Mouse (Mus musculus): ENCODE data around the gene Casp7. TPM values are rescaled to one million over a fixed set of nuclear protein-coding genes. Genes with fewer than 3 reads are reported as not detected.

Casp7 gene
- polyA plus RNA-seq, 1 experiment from 2014 or later = 26.4 TPM

GRCm38 (mm10) chr19:56378007-56378406 is 18.9 kb upstream of the Casp7 start:
- no peak overlapping the region for H3K27ac ChIP-seq (ENCODE audit: low read depth, low read length)
- no peak overlapping the region for H3K4me3 ChIP-seq (ENCODE audit: low read depth, low read length)
- DNase-seq (ENCODE audit: low spot score) (no peak), ATAC-seq (replicated peaks; ENCODE audit: low FRiP score) (no peak)
- no peak overlapping the region for H3K4me2 ChIP-seq
- H3K4me1 ChIP-seq (replicated peaks; ENCODE audit: control insufficient read depth, insufficient read depth, low read length) = peaks cover 6% of the 10 kb centered on the region
- no peaks in the 10 kb centered on the region for H3K27me3 ChIP-seq (replicated peaks; ENCODE audit: control insufficient read depth, insufficient read depth, low read length)
- H3K9me3 ChIP-seq (ENCODE audit: control insufficient read depth, low read length) = no peaks in the 10 kb centered on the region
- H3K36me3 ChIP-seq (ENCODE audit: control insufficient read depth, insufficient read depth, low read length) = no peaks in the 10 kb centered on the region
- no peak overlapping the region for H3K9ac ChIP-seq (ENCODE audit: low read depth, low read length)
- WGBS = 61% methylated on average over 5 of the region's 5 CpGs

- no peak overlapping the region for H3K9ac ChIP-seq (ENCODE audit: low read depth, low read length)
- H3K27me3 ChIP-seq (replicated peaks; ENCODE audit: control insufficient read depth, insufficient read depth, low read length) = no peaks in the 10 kb centered on the region
- H3K36me3 ChIP-seq (ENCODE audit: control insufficient read depth, insufficient read depth, low read length) = no peaks in the 10 kb centered on the region
- H3K4me2 ChIP-seq = no peak overlapping the region
- H3K4me3 ChIP-seq (ENCODE audit: low read depth, low read length) = no peak overlapping the region
- no peaks in the 10 kb centered on the region for H3K9me3 ChIP-seq (ENCODE audit: control insufficient read depth, low read length)
- DNase-seq (ENCODE audit: low spot score) (no peak), ATAC-seq (replicated peaks; ENCODE audit: low FRiP score) (no peak)
- H3K27ac ChIP-seq (ENCODE audit: low read depth, low read length) = no peak overlapping the region
- WGBS = 64% methylated on average over 13 of the region's 13 CpGs
- H3K4me1 ChIP-seq (replicated peaks; ENCODE audit: control insufficient read depth, insufficient read depth, low read length) = peaks cover 6% of the 10 kb centered on the region
Observed at GRCm38 (mm10) chr19:56378554-56379172, 18.3 kb upstream of the Casp7 start.

- no peaks in the 10 kb centered on the region for H3K36me3 ChIP-seq (ENCODE audit: control insufficient read depth, insufficient read depth, low read length)
- no peak overlapping the region for H3K4me2 ChIP-seq
- no peak overlapping the region for H3K4me3 ChIP-seq (ENCODE audit: low read depth, low read length)
- 0 out of 2 replicates have a peak, but pooled peaks have one; percentile 36 for ATAC-seq (replicated peaks; ENCODE audit: low FRiP score)
- no peaks in the 10 kb centered on the region for H3K9me3 ChIP-seq (ENCODE audit: control insufficient read depth, low read length)
- H3K27ac ChIP-seq (ENCODE audit: low read depth, low read length) = no peak overlapping the region
- DNase-seq (ENCODE audit: low spot score) = no peak
- 83% methylated on average over 7 of the region's 7 CpGs for WGBS
- peaks cover 6% of the 10 kb centered on the region for H3K4me1 ChIP-seq (replicated peaks; ENCODE audit: control insufficient read depth, insufficient read depth, low read length)
- H3K9ac ChIP-seq (ENCODE audit: low read depth, low read length) = no peak overlapping the region
- H3K27me3 ChIP-seq (replicated peaks; ENCODE audit: control insufficient read depth, insufficient read depth, low read length) = no peaks in the 10 kb centered on the region
Observed at GRCm38 (mm10) chr19:56380341-56380740, 16.6 kb upstream of the Casp7 start.

- 58% methylated on average over 10 of the region's 10 CpGs for WGBS
- Histone ChIP-seq H3K9me3 (ENCODE audit: control insufficient read depth, low read length) (no peaks in the 10 kb centered on the region), H3K27me3 (replicated peaks; ENCODE audit: control insufficient read depth, insufficient read depth, low read length) (no peaks in the 10 kb centered on the region), H3K4me2 (no peak overlapping the region), H3K27ac (ENCODE audit: low read depth, low read length) (no peak overlapping the region), H3K4me1 (replicated peaks; ENCODE audit: control insufficient read depth, insufficient read depth, low read length) (peaks cover 6% of the 10 kb centered on the region), H3K9ac (ENCODE audit: low read depth, low read length) (no peak overlapping the region), H3K4me3 (ENCODE audit: low read depth, low read length) (no peak overlapping the region), H3K36me3 (ENCODE audit: control insufficient read depth, insufficient read depth, low read length) (no peaks in the 10 kb centered on the region)
- 0 out of 2 replicates have a peak, but pooled peaks have one; percentile 39 for ATAC-seq (replicated peaks; ENCODE audit: low FRiP score)
- DNase-seq (ENCODE audit: low spot score) = no peak
Observed at GRCm38 (mm10) chr19:56381407-56381806, 15.5 kb upstream of the Casp7 start.

- Histone ChIP-seq H3K4me2 (no peak overlapping the region), H3K4me3 (ENCODE audit: low read depth, low read length) (no peak overlapping the region), H3K9ac (ENCODE audit: low read depth, low read length) (no peak overlapping the region), H3K36me3 (ENCODE audit: control insufficient read depth, insufficient read depth, low read length) (no peaks in the 10 kb centered on the region), H3K27ac (ENCODE audit: low read depth, low read length) (no peak overlapping the region), H3K4me1 (replicated peaks; ENCODE audit: control insufficient read depth, insufficient read depth, low read length) (peaks cover 9% of the 10 kb centered on the region), H3K27me3 (replicated peaks; ENCODE audit: control insufficient read depth, insufficient read depth, low read length) (no peaks in the 10 kb centered on the region), H3K9me3 (ENCODE audit: control insufficient read depth, low read length) (no peaks in the 10 kb centered on the region)
- WGBS = 80% methylated on average over 5 of the region's 5 CpGs
- DNase-seq (ENCODE audit: low spot score) = no peak
- no peak for ATAC-seq (replicated peaks; ENCODE audit: low FRiP score)
Observed at GRCm38 (mm10) chr19:56385546-56385945, 11.4 kb upstream of the Casp7 start.

GRCm38 (mm10) chr19:56386095-56386494 is 10.8 kb upstream of the Casp7 start:
- no peaks in the 10 kb centered on the region for H3K27me3 ChIP-seq (replicated peaks; ENCODE audit: control insufficient read depth, insufficient read depth, low read length)
- H3K4me2 ChIP-seq = no peak overlapping the region
- peaks cover 12% of the 10 kb centered on the region for H3K4me1 ChIP-seq (replicated peaks; ENCODE audit: control insufficient read depth, insufficient read depth, low read length)
- H3K27ac ChIP-seq (ENCODE audit: low read depth, low read length) = no peak overlapping the region
- H3K4me3 ChIP-seq (ENCODE audit: low read depth, low read length) = no peak overlapping the region
- DNase-seq (ENCODE audit: low spot score) = no peak
- no peaks in the 10 kb centered on the region for H3K9me3 ChIP-seq (ENCODE audit: control insufficient read depth, low read length)
- ATAC-seq (replicated peaks; ENCODE audit: low FRiP score) = no peak
- no peak overlapping the region for H3K9ac ChIP-seq (ENCODE audit: low read depth, low read length)
- H3K36me3 ChIP-seq (ENCODE audit: control insufficient read depth, insufficient read depth, low read length) = no peaks in the 10 kb centered on the region
- WGBS = 81% methylated on average over 10 of the region's 10 CpGs

GRCm38 (mm10) chr19:56387726-56388302 is 9.1 kb upstream of the Casp7 start:
- Histone ChIP-seq H3K4me1 (replicated peaks; ENCODE audit: control insufficient read depth, insufficient read depth, low read length) (peaks cover 27% of the 10 kb centered on the region), H3K27ac (ENCODE audit: low read depth, low read length) (no peak overlapping the region), H3K4me2 (no peak overlapping the region), H3K9me3 (ENCODE audit: control insufficient read depth, low read length) (no peaks in the 10 kb centered on the region), H3K36me3 (ENCODE audit: control insufficient read depth, insufficient read depth, low read length) (no peaks in the 10 kb centered on the region), H3K4me3 (ENCODE audit: low read depth, low read length) (no peak overlapping the region), H3K27me3 (replicated peaks; ENCODE audit: control insufficient read depth, insufficient read depth, low read length) (no peaks in the 10 kb centered on the region), H3K9ac (ENCODE audit: low read depth, low read length) (no peak overlapping the region)
- no peak for DNase-seq (ENCODE audit: low spot score)
- ATAC-seq (replicated peaks; ENCODE audit: low FRiP score) = no peak
- WGBS = 74% methylated on average over 4 of the region's 4 CpGs

- H3K4me2 ChIP-seq = no peak overlapping the region
- ATAC-seq (replicated peaks; ENCODE audit: low FRiP score) = no peak
Observed at GRCm38 (mm10) chr19:56389176-56389575, 7.8 kb upstream of the Casp7 start.

GRCm38 (mm10) chr19:56389879-56390278 is 7.0 kb upstream of the Casp7 start, which contains the start of gene Nrap:
Gene Nrap (minus strand): TSS chr19:56390037.
- no peak within 1 kb of the TSS for H3K9ac ChIP-seq (ENCODE audit: low read depth, low read length)
- no peak within 1 kb of the TSS for H3K4me2 ChIP-seq
- DNase-seq (ENCODE audit: low spot score) (no peak), ATAC-seq (replicated peaks; ENCODE audit: low FRiP score) (no peak)
- no peaks in the 10 kb centered on the region for H3K9me3 ChIP-seq (ENCODE audit: control insufficient read depth, low read length)
- WGBS = 82% methylated on average over 11 of the region's 11 CpGs
- H3K4me1 ChIP-seq (replicated peaks; ENCODE audit: control insufficient read depth, insufficient read depth, low read length) = peaks cover 45% of the 10 kb centered on the region
- H3K27ac ChIP-seq (ENCODE audit: low read depth, low read length) = peak within 1 kb of the TSS; percentile 88; the same call in 1 of the 2 replicates
- H3K4me3 ChIP-seq (ENCODE audit: low read depth, low read length) = no peak within 1 kb of the TSS
- no peaks in the 10 kb centered on the region for H3K36me3 ChIP-seq (ENCODE audit: control insufficient read depth, insufficient read depth, low read length)
- H3K27me3 ChIP-seq (replicated peaks; ENCODE audit: control insufficient read depth, insufficient read depth, low read length) = no peaks in the 10 kb centered on the region

More at GRCm38 (mm10) chr19:56389176-56389575, 7.8 kb upstream of the Casp7 start:
- H3K27me3 ChIP-seq (replicated peaks; ENCODE audit: control insufficient read depth, insufficient read depth, low read length) = no peaks in the 10 kb centered on the region
- 80% methylated on average over 11 of the region's 11 CpGs for WGBS
- peaks cover 38% of the 10 kb centered on the region for H3K4me1 ChIP-seq (replicated peaks; ENCODE audit: control insufficient read depth, insufficient read depth, low read length)
- H3K9me3 ChIP-seq (ENCODE audit: control insufficient read depth, low read length) = no peaks in the 10 kb centered on the region
- no peak overlapping the region for H3K4me3 ChIP-seq (ENCODE audit: low read depth, low read length)
- H3K36me3 ChIP-seq (ENCODE audit: control insufficient read depth, insufficient read depth, low read length) = no peaks in the 10 kb centered on the region
- DNase-seq (ENCODE audit: low spot score) = no peak
- H3K9ac ChIP-seq (ENCODE audit: low read depth, low read length) = no peak overlapping the region
- H3K27ac ChIP-seq (ENCODE audit: low read depth, low read length) = no peak overlapping the region
